Mouse (Mus musculus) lung, adult 2 months (tissue): Measurements from ENCODE around the gene Babam2. TPM values are rescaled to one million over a fixed set of nuclear protein-coding genes. Genes with fewer than 3 reads are reported as not detected.

Experiments used
- DNase-seq: peaks from one replicate; pipeline ENCODE4 v3.0.0; 2022
- H3K4me1 ChIP-seq: fragments of 200-500 bp; 2 replicates; pipeline ENCODE4 v1.6.1; 2011; ENCODE audit warnings: low read length; ENCODE audit not compliant: control insufficient read depth, insufficient read depth
- H3K4me3 ChIP-seq: fragments of 200-500 bp; replicated peaks from 2 replicates; pipeline ENCODE3; 2011; ENCODE audit warnings: low read depth, mild to moderate bottlenecking, control low read depth, low read length; ENCODE audit errors: extremely low read depth
- CTCF ChIP-seq: fragments of 200-500 bp; IDR thresholded peaks from 2 replicates; pipeline ENCODE4 v1.5.1; 2011; ENCODE audit warnings: mild to moderate bottlenecking, low read length, control low read depth; ENCODE audit not compliant: insufficient read depth
- POLR2A ChIP-seq: fragments of 200-500 bp; IDR thresholded peaks from 2 replicates; pipeline ENCODE4 v1.6.1; 2011; ENCODE audit warnings: low read depth, mild to moderate bottlenecking, control low read depth, low read length, borderline replicate concordance; ENCODE audit errors: extremely low read depth
- WGBS: fragments of 180-500 bp; shearing (Covaris S2); methylation state at CpG from one replicate; pipeline ENCODE4 v1.1.7; 2018; 5-methylcytosine and 5-hydroxymethylcytosine counted together
- polyA plus RNA-seq: library from polyadenylated mRNA; depleted of rRNA; stranded (reverse); fragments of >200 nt; gene quantifications from 2 replicates; pipeline ENCODE4 v1.2.3, GENCODE M21; 2012

The Babam2 gene
- polyA plus RNA-seq, 1 experiment, result 23.6 TPM

GRCm38 (mm10) chr5:32000076-32000475 is 302.6 kb downstream of the Babam2 start:
- no peak for TF ChIP-seq CTCF
- no peak for TF ChIP-seq POLR2A
- no peak for DNase-seq
- 69% methylated on average over 3 of the region's 3 CpGs for WGBS

DNA sequence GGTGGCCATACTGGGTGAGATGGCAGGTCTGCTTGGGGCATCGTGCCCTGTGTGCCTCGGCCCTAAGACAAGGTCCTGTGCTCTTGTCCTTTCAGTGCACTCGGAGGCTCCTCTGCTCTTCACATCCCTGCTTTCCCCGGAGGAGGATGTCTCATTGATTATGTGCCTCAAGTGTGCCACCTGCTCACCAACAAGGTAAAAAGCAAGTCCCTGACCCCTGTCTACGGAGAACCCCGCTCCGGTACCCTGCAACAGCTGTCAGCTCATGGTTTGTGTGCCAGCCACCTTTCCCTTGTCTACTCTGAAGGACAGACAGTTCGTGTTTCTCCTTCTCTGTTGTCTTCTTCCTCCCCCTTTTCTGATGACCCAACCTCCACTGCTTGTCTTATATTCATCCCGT is 303.8 kb downstream of the Babam2 start:
- DNase-seq, result no peak
- 84% methylated on average over 9 of the region's 9 CpGs for WGBS
- TF ChIP-seq CTCF (no peak), POLR2A (no peak)
- Histone ChIP-seq H3K4me3 (no peak overlapping the region), H3K4me1 (no peaks in the 10 kb centered on the region)

More at GRCm38 (mm10) chr5:32000076-32000475, 302.6 kb downstream of the Babam2 start:
- no peak overlapping the region for H3K4me3 ChIP-seq
- H3K4me1 ChIP-seq, result no peaks in the 10 kb centered on the region

- 44% methylated on average over 3 of the region's 3 CpGs for WGBS
- H3K4me1 ChIP-seq, result no peaks in the 10 kb centered on the region
- TF ChIP-seq POLR2A (no peak), CTCF (no peak)
- no peak overlapping the region for H3K4me3 ChIP-seq
- no peak for DNase-seq
These were observed 304.3 kb downstream of the Babam2 start for GRCm38 (mm10) chr5:32001771-32002170.

GRCm38 (mm10) chr5:32008401-32008800 is 310.9 kb downstream of the Babam2 start:
- WGBS, result 62% methylated on average over 3 of the region's 3 CpGs
- no peak for TF ChIP-seq POLR2A
- TF ChIP-seq CTCF, result no peak
- Histone ChIP-seq H3K4me1 (no peaks in the 10 kb centered on the region), H3K4me3 (no peak overlapping the region)
- DNase-seq, result no peak

DNA sequence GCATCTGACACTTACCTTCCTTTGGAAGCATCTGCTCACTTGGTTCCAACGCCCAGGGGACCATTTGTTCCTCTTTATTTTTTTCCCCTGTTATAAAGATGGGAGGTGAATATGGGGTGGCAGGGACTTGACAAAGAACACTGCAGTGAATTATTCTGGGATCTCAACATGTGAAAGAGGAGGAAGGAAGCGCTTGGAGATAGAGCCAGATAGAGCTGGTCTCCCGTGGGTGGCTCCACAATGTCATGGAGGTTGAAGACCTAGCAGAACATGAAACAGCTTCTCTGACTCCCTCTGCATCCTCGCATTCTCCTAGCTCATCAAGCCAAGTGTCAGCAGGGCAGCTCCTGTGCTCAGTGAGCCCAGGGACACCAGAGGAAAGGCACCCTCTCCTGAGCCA is 312.6 kb downstream of the Babam2 start:
- no peak for DNase-seq
- Histone ChIP-seq H3K4me1 (no peaks in the 10 kb centered on the region), H3K4me3 (no peak overlapping the region)
- no peak for TF ChIP-seq CTCF
- no peak for TF ChIP-seq POLR2A
- WGBS, result 79% methylated on average over 4 of the region's 4 CpGs

DNA sequence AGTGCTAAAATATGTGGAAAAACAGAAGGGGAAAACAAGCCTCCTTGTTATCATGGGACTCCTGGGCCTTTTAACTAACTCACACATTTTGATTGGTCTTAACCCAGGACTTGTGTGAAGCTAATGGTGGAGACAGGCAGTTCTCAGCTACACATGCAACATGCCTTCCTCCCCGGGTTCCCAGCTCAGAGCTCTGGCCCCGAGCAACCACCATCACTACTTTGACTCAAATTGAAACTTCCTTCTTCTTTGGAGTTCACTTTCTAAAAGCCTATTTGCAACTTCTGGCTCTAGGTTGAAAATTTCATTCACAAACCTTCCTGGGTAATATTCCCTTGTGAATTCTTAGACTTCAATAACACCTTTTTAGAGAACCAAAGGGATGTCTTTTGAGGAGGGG is 315.6 kb downstream of the Babam2 start:
- no peak for DNase-seq
- 80% methylated on average over 2 of the region's 2 CpGs for WGBS

DNA sequence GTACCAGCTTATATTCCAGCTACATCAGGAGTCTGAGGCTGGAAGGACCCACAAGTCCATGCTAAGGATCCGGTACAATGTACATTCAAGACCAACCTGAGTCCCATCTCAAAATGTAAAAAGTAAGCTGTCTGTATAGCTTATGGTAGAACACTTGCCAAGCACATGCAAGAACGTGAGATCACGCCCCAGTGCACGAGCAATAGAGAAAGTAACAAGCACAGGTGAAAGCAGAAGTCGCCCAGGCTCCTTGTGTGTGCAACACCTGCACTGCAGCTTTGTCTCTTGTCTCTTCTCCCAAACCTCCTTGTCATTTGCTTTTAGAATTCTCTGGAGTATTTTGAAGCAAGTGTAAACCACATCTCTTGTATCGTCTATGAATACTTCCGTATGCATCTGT is 317.3 kb downstream of the Babam2 start:
- Histone ChIP-seq H3K4me1 (no peaks in the 10 kb centered on the region), H3K4me3 (no peak overlapping the region)
- TF ChIP-seq CTCF, result no peak
- no peak for TF ChIP-seq POLR2A
- no peak for DNase-seq
- WGBS, result 91% methylated on average over 7 of the region's 7 CpGs

More for the DNA sequence above, 315.6 kb downstream of the Babam2 start:
- Histone ChIP-seq H3K4me3 (no peak overlapping the region), H3K4me1 (no peaks in the 10 kb centered on the region)
- TF ChIP-seq POLR2A, result no peak
- no peak for TF ChIP-seq CTCF

GRCm38 (mm10) chr5:32015949-32016478 is 318.5 kb downstream of the Babam2 start:
- DNase-seq, result no peak
- TF ChIP-seq POLR2A (no peak), CTCF (no peak)
- WGBS, result 82% methylated on average over 9 of the region's 9 CpGs
- H3K4me3 ChIP-seq, result no peak overlapping the region
- no peaks in the 10 kb centered on the region for H3K4me1 ChIP-seq

DNA sequence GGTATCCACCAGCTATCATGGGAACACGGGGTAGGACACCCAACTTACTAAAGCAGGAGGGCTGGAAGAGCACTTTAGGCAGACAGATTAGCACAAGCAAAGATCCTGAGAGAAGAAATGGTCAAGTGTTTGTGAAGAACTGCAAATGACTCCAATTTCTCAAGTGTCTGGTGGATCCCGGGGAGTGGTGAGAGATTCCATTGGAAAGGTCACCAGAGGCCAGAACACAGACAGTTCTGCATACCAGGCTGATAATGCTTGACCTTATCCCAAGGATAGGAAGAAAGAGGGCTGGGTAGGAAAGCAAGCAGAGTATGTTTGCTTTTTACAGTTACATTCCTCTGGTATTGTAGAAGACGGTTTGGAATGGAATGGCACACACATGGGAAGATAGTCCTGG is 320.2 kb downstream of the Babam2 start:
- WGBS, result 46% methylated on average over 3 of the region's 3 CpGs
- TF ChIP-seq POLR2A (no peak), CTCF (no peak)
- Histone ChIP-seq H3K4me1 (no peaks in the 10 kb centered on the region), H3K4me3 (no peak overlapping the region)
- no peak for DNase-seq

DNA sequence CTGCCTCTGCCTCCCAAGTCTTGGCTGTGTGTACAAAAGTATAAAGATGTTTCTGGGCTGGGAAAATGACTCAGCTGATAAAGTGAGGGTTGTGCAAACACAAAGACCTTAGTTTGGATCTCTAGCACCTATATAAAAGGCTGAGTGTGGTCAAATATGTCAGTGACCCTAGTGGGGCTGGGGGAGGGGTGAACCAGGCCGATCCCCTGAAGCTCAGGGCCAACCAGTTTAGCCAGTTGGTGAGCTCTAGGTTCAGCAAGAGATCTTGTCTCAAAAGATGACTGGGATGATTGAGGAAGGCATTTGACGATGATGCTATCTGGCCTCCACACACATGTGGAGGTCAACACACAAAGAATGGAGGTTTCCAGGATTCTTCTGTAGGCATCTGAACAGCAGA is 320.8 kb downstream of the Babam2 start:
- TF ChIP-seq POLR2A (no peak), CTCF (no peak)
- Histone ChIP-seq H3K4me3 (no peak overlapping the region), H3K4me1 (no peaks in the 10 kb centered on the region)
- 85% methylated on average over 2 of the region's 2 CpGs for WGBS
- DNase-seq, result no peak

DNA sequence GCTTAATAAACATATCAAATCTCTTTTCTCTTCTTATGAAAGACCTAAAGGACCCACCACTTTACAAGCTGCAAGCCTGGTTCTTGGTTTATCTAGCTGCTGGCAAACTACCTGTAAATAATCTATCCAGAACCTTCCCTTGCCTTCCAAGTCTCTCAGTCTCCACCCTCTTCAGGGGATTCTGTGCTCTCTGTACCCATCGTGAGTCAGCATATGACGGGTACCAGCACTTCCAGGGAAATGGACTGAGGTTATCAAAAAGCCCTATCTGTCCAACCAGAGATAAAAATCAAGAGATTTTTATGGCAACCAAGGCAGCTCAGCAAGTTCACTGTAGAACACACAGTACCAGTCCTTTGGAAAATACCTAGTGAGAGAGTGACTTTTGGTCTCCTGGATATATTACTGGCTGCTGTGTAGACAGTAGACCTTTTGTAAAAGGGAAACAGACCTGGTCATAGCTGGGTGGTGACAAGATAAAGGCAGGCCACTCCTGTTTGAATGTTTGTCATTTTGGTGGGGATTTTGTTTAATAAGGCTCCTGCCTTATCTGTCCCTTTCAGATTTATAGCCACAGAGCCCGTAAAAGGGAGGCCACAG is 332.4 kb downstream of the Babam2 start:
- 87% methylated on average over 3 of the region's 3 CpGs for WGBS
- TF ChIP-seq CTCF (no peak), POLR2A (no peak)
- Histone ChIP-seq H3K4me3 (no peak overlapping the region), H3K4me1 (peaks cover 4% of the 10 kb centered on the region)
- DNase-seq, result no peak

DNA sequence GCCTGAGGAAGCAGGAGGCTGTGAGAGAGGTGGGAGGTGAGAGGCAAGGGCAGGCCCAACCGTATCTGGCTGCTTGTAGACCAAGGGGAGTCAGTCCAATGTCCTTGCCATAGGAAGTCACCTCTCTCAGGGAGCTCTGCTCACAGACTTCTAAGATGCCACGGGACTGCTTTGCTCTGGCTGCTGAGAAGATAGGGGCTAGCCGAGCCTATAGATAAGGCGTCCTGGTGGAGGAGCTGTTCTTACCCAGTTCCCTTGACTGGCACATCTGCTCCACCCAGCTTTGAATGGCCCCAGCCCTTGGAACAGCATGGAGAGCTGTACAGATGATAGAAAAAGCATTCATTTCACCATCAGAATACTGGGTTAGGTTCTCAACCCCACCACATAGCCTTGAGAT is 335.7 kb downstream of the Babam2 start:
- Histone ChIP-seq H3K4me1 (peaks cover 10% of the 10 kb centered on the region), H3K4me3 (no peak overlapping the region)
- WGBS, result 80% methylated on average over 4 of the region's 4 CpGs
- DNase-seq, result no peak
- TF ChIP-seq CTCF, result no peak
- TF ChIP-seq POLR2A, result no peak
